ENCODE assay signal across 24 mouse cellular contexts in genomic region chr3:146562936-146563335, GRCm38 (mm10). TPM values are rescaled to one million over a fixed set of nuclear protein-coding genes. Genes with fewer than 3 reads are reported as not detected.
"Had no signal": no experiment of that assay in that cellular context is flagged by ENCODE, and none has a peak within 500 bp of the region (broad histone marks: within the 10 kb centered on the region; RNA-seq: fewer than 3 reads in every experiment).

No protein-coding gene starts in this region.

- H3K9ac ChIP-seq: lung, embryonic 14.5 days; midbrain, embryonic 12.5 days; midbrain, embryonic 15.5 days; neural tube, embryonic 12.5 days; stomach, embryonic 15.5 days had no signal

- H3K4me3 ChIP-seq: midbrain, embryonic 10.5 days; midbrain, embryonic 12.5 days; midbrain, embryonic 15.5 days; neural tube, embryonic 12.5 days; stomach, embryonic 15.5 days had no signal

- H3K36me3 ChIP-seq: midbrain, embryonic 10.5 days; midbrain, embryonic 12.5 days; midbrain, embryonic 15.5 days; neural tube, embryonic 12.5 days; stomach, embryonic 15.5 days had no signal

- H3K4me2 ChIP-seq: lung, embryonic 14.5 days; midbrain, embryonic 12.5 days; midbrain, embryonic 15.5 days; neural tube, embryonic 12.5 days; stomach, embryonic 15.5 days had no signal

- H3K27me3 ChIP-seq: midbrain, embryonic 12.5 days; midbrain, embryonic 15.5 days; neural tube, embryonic 12.5 days; stomach, embryonic 15.5 days had no signal

- H3K9me3 ChIP-seq: midbrain, embryonic 10.5 days; midbrain, embryonic 12.5 days; midbrain, embryonic 15.5 days; neural tube, embryonic 12.5 days; stomach, embryonic 15.5 days had no signal

- DNase-seq: lung, adult 18-20 months; lung, embryonic 14.5 days; lung, postnatal 10 days; lung, postnatal 4 days; right cerebral cortex, postnatal 14 days; thymus, adult 2 months; thymus, postnatal 25 days; thymus, postnatal 4 days had no signal

- H3K4me1 ChIP-seq: neural tube, embryonic 12.5 days; stomach, embryonic 15.5 days had no signal

- H3K27ac ChIP-seq: midbrain, embryonic 10.5 days; midbrain, embryonic 12.5 days; midbrain, embryonic 15.5 days; neural tube, embryonic 12.5 days; stomach, embryonic 15.5 days; stomach, postnatal 0 days had no signal

- ATAC-seq: midbrain, embryonic 15.5 days had no signal

RNA-seq across cellular contexts. Expression of gene Uox, which starts 7.3 kb away (rescaled TPM):
- total RNA-seq: megakaryocyte, adult 5-6 weeks; megakaryocyte-erythroid progenitor cell, adult 5-6 weeks; midbrain, postnatal 0 days; monocyte, adult 5-6 weeks; neutrophil, adult 5-6 weeks had no signal
- polyA plus RNA-seq: lung, embryonic 14.5 days; midbrain, embryonic 10.5 days; midbrain, embryonic 12.5 days; midbrain, embryonic 15.5 days; neural tube, embryonic 12.5 days; neural tube, embryonic 14.5 days; spleen, adult 2 months; urinary bladder, adult 2 months had no signal

RNA-seq across cellular contexts. Expression of gene Dnase2b, which starts 52.5 kb away (rescaled TPM):
- total RNA-seq: megakaryocyte-erythroid progenitor cell, adult 5-6 weeks; midbrain, postnatal 0 days; neutrophil, adult 5-6 weeks had no signal
- polyA plus RNA-seq: lung, embryonic 14.5 days; lung, embryonic 16.5 days; midbrain, embryonic 10.5 days; midbrain, embryonic 12.5 days; midbrain, embryonic 15.5 days; midbrain, postnatal 0 days; neural tube, embryonic 12.5 days; neural tube, embryonic 14.5 days; spleen, adult 2 months; stomach, postnatal 0 days; testis, adult 2 months; thymus, adult 2 months; urinary bladder, adult 2 months had no signal
